ENCODE assay signal across 10 mouse cellular contexts in the genomic region with DNA sequence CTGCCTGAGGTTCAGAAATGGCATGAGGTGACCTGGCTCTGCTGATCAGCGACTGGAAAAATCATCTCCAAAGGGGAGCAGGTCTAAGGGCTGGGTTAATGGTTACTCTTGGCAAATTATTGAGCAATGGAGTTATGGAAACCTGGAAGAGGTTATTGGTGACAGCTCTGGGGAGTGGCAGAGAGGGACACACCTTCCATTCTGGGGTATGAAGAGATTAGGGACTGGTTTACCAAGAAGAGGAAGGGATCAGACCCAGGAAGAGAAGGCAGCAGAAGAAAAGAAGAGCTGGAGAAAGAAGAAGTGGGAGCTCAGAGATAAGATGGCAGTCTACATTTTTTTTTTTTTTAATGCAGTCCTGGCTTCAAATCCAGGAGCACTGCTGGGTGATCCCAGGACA. TPM values are rescaled to one million over a fixed set of nuclear protein-coding genes. Genes with fewer than 3 reads are reported as not detected.
DNase-seq lines count a peak whose midpoint lies in the region; ATAC-seq and TF ChIP-seq lines count a peak whose summit lies in the region.
"Had no signal": no experiment of that assay in that cellular context is flagged by ENCODE, and none has a peak within 500 bp of the region (broad histone marks: within the 10 kb centered on the region; RNA-seq: fewer than 3 reads in every experiment).

No protein-coding gene starts in this region.

- H3K9ac ChIP-seq in forebrain, embryonic 12.5 days: no peak overlapping the region
- no peak overlapping the region for H3K9ac ChIP-seq in forebrain, embryonic 14.5 days (ENCODE audit: low read length)
- H3K9ac ChIP-seq in hindbrain, embryonic 15.5 days: no peak overlapping the region
- H3K9ac ChIP-seq in liver, adult 2 months (ENCODE audit: low read depth, low read length): peak overlapping the region; percentile 78

- peaks cover 4% of the 10 kb centered on the region for H3K36me3 ChIP-seq in forebrain, embryonic 12.5 days (replicated peaks)
- peaks cover 6% of the 10 kb centered on the region; the same call in 1 of the 2 replicates for H3K36me3 ChIP-seq in forebrain, embryonic 14.5 days (ENCODE audit: control insufficient read depth, insufficient read depth, low read length)
- H3K36me3 ChIP-seq in C2C12 (ENCODE audit: control insufficient read depth, insufficient read depth): peaks cover 7% of the 10 kb centered on the region
- H3K36me3 ChIP-seq in hindbrain, embryonic 15.5 days: no peaks in the 10 kb centered on the region
- H3K36me3 ChIP-seq in liver, adult 2 months (ENCODE audit: control insufficient read depth, insufficient read depth, low read length): no peaks in the 10 kb centered on the region; the same call in 1 of the 2 replicates

- H3K4me2 ChIP-seq in forebrain, embryonic 12.5 days: no peak overlapping the region
- H3K4me2 ChIP-seq in forebrain, embryonic 14.5 days (ENCODE audit: low read length): no peak overlapping the region
- H3K4me2 ChIP-seq in hindbrain, embryonic 15.5 days: peak overlapping the region; percentile 0; the same call in 1 of the 2 replicates

- peaks cover 61% of the 10 kb centered on the region for H3K4me1 ChIP-seq in forebrain, embryonic 12.5 days
- peaks cover 24% of the 10 kb centered on the region for H3K4me1 ChIP-seq in forebrain, embryonic 14.5 days (ENCODE audit: control insufficient read depth, insufficient read depth, low read length)
- H3K4me1 ChIP-seq in hindbrain, embryonic 15.5 days (replicated peaks): peaks cover 34% of the 10 kb centered on the region
- peaks cover 16% of the 10 kb centered on the region for H3K4me1 ChIP-seq in liver, adult 2 months (ENCODE audit: control insufficient read depth, insufficient read depth, low read length)

- no peaks in the 10 kb centered on the region for H3K9me3 ChIP-seq in forebrain, embryonic 12.5 days
- no peaks in the 10 kb centered on the region for H3K9me3 ChIP-seq in forebrain, embryonic 14.5 days (replicated peaks; ENCODE audit: control insufficient read depth, low read length)
- no peaks in the 10 kb centered on the region for H3K9me3 ChIP-seq in hindbrain, embryonic 15.5 days

- 59% methylated on average over 1 of the region's 1 CpGs for WGBS in forebrain, embryonic 12.5 days
- 58% methylated on average over 1 of the region's 1 CpGs for WGBS in forebrain, embryonic 14.5 days
- WGBS in hindbrain, embryonic 15.5 days: 51% methylated on average over 1 of the region's 1 CpGs
- WGBS in liver, adult 2 months: 7% methylated on average over 1 of the region's 1 CpGs

- H3K27me3 ChIP-seq in forebrain, embryonic 12.5 days: no peaks in the 10 kb centered on the region
- no peaks in the 10 kb centered on the region for H3K27me3 ChIP-seq in forebrain, embryonic 14.5 days (replicated peaks; ENCODE audit: control insufficient read depth, insufficient read depth, low read length)
- H3K27me3 ChIP-seq in C2C12 (ENCODE audit: control insufficient read depth, insufficient read depth, insufficient read length): no peaks in the 10 kb centered on the region
- H3K27me3 ChIP-seq in hindbrain, embryonic 15.5 days: no peaks in the 10 kb centered on the region
- no peaks in the 10 kb centered on the region for H3K27me3 ChIP-seq in liver, adult 2 months (ENCODE audit: control insufficient read depth, insufficient read depth, low read length)

- peak overlapping the region; percentile 53; the same call in 1 of the 2 replicates for H3K27ac ChIP-seq in forebrain, embryonic 12.5 days
- no peak overlapping the region for H3K27ac ChIP-seq in forebrain, embryonic 14.5 days (ENCODE audit: low read depth, low read length)
- no peak overlapping the region for H3K27ac ChIP-seq in hindbrain, embryonic 15.5 days (replicated peaks)
- peak overlapping the region; percentile 96 for H3K27ac ChIP-seq in liver, adult 2 months (replicated peaks; ENCODE audit: insufficient read depth, low read depth, low read length)

- peaks cover 39% of the 10 kb centered on the region for H3K79me2 ChIP-seq in C2C12 (ENCODE audit: control insufficient read depth, insufficient read depth)
- no peaks in the 10 kb centered on the region for H3K79me2 ChIP-seq in liver, adult 2 months (ENCODE audit: control insufficient read depth, insufficient read depth, low read length)

- no peak for ATAC-seq in forebrain, embryonic 12.5 days (ENCODE audit: low FRiP score)
- no peak for ATAC-seq in forebrain, embryonic 14.5 days
- no peak for ATAC-seq in hindbrain, embryonic 15.5 days (ENCODE audit: low FRiP score, low read depth)

- H3K79me3 ChIP-seq in C2C12 (ENCODE audit: low read depth): peaks cover 20% of the 10 kb centered on the region

- no peak for TF ChIP-seq CTCF in C2C12 (IDR thresholded peaks at IDR 0.05; ENCODE audit: control insufficient read depth, insufficient read depth, insufficient read length)
- no peak for TF ChIP-seq CTCF in liver, adult 2 months (IDR thresholded peaks at IDR 0.05; ENCODE audit: low read depth, low read length)

- no peak overlapping the region for H3K4me3 ChIP-seq in forebrain, embryonic 12.5 days (replicated peaks)
- H3K4me3 ChIP-seq in forebrain, embryonic 14.5 days (ENCODE audit: low read depth, low read length): no peak overlapping the region
- no peak overlapping the region for H3K4me3 ChIP-seq in C2C12 (ENCODE audit: insufficient read depth, poor library complexity, severe bottlenecking)
- H3K4me3 ChIP-seq in hindbrain, embryonic 15.5 days: no peak overlapping the region
- no peak overlapping the region for H3K4me3 ChIP-seq in liver, adult 2 months (ENCODE audit: insufficient read depth, low read depth, low read length)

- no peak overlapping the region for H3ac ChIP-seq in C2C12 (ENCODE audit: control insufficient read depth, insufficient read length, low read depth)

- no peak for DNase-seq in forebrain, embryonic 14.5 days (ENCODE audit: low spot score)
- DNase-seq in liver, adult 2 months (ENCODE audit: extremely low read depth, low read depth, low spot score): peak; percentile 99
- no peak for DNase-seq in right cerebral cortex, adult 18-20 months
- DNase-seq in right cerebral cortex, adult 2 months (ENCODE audit: low spot score in 2 of 2): no peak
- no peak for DNase-seq in layer of hippocampus, adult 9-11 months

- no peak for TF ChIP-seq POLR2A in liver, adult 2 months (IDR thresholded peaks at IDR 0.05; ENCODE audit: extremely low read depth, insufficient read depth, low read length)

TF ChIP-seq in C2C12, 6 proteins besides CTCF, POLR2A, EP300 and RAD21:
- TF ChIP-seq MYOG (IDR thresholded peaks at IDR 0.05; ENCODE audit: control insufficient read depth, extremely low read depth, insufficient read length) (no peak), MAX (IDR thresholded peaks at IDR 0.05) (no peak), CEBPB (IDR thresholded peaks at IDR 0.05; ENCODE audit: low read depth) (peak; percentile 14), FOSL1 (IDR thresholded peaks at IDR 0.05; ENCODE audit: insufficient read depth, low read length, poor library complexity, severe bottlenecking) (no peak)

RNA-seq across cellular contexts. Expression of a gene that starts 1.1 kb away (rescaled TPM):
- 5.3 and 5.6 TPM in 2 replicates for polyA plus RNA-seq in forebrain, embryonic 12.5 days (2016; fragmentation: Nextera tagmentation; extraction: Ambion mirVana)
- polyA plus RNA-seq in forebrain, embryonic 14.5 days (2014; fragmentation: Nextera tagmentation; extraction: Ambion mirVana): 2.3 and 2.6 TPM in 2 replicates
- 0.76 TPM for polyA plus RNA-seq in C2C12 (2012; fragmentation: generic; extraction: Trizol)
- 1.6 and 3.4 TPM in 2 replicates for polyA plus RNA-seq in hindbrain, embryonic 15.5 days (2015; fragmentation: Nextera tagmentation; extraction: Ambion mirVana)
- total RNA-seq in liver, adult 2 months (2014; rRNA removed): 1.0 and 2.0 TPM in 2 replicates
- 1.1 and 3.9 TPM in 2 replicates for polyA plus RNA-seq in liver, adult 2 months (2012; rRNA removed)

RNA-seq across cellular contexts. Expression of a gene that starts 2.1 kb away (rescaled TPM):
- polyA plus RNA-seq in forebrain, embryonic 12.5 days (2016; fragmentation: Nextera tagmentation; extraction: Ambion mirVana): 152 and 155 TPM in 2 replicates
- 28.3 and 37.3 TPM in 2 replicates for polyA plus RNA-seq in forebrain, embryonic 14.5 days (2014; fragmentation: Nextera tagmentation; extraction: Ambion mirVana)
- polyA plus RNA-seq in C2C12 (2012; fragmentation: generic; extraction: Trizol): 509 TPM
- polyA plus RNA-seq in hindbrain, embryonic 15.5 days (2015; fragmentation: Nextera tagmentation; extraction: Ambion mirVana): 87.4 TPM in 2 replicates
- 15.9 and 20.3 TPM in 2 replicates for total RNA-seq in liver, adult 2 months (2014; rRNA removed)
- polyA plus RNA-seq in liver, adult 2 months (2012; rRNA removed): 12.2 and 16.8 TPM in 2 replicates

RNA-seq across cellular contexts. Expression of a gene that starts 11.1 kb away (rescaled TPM):
- 513 and 534 TPM in 2 replicates for polyA plus RNA-seq in forebrain, embryonic 12.5 days (2016; fragmentation: Nextera tagmentation; extraction: Ambion mirVana)
- polyA plus RNA-seq in forebrain, embryonic 14.5 days (2014; fragmentation: Nextera tagmentation; extraction: Ambion mirVana): 617 and 661 TPM in 2 replicates
- 129 TPM for polyA plus RNA-seq in C2C12 (2012; fragmentation: generic; extraction: Trizol)
- polyA plus RNA-seq in hindbrain, embryonic 15.5 days (2015; fragmentation: Nextera tagmentation; extraction: Ambion mirVana): 349 and 367 TPM in 2 replicates
- 3.0 and 3.6 TPM in 2 replicates for total RNA-seq in liver, adult 2 months (2014; rRNA removed)
- 3.8 and 3.9 TPM in 2 replicates for polyA plus RNA-seq in liver, adult 2 months (2012; rRNA removed)

RNA-seq across cellular contexts. Expression of a gene that starts 17.5 kb away (rescaled TPM):
- polyA plus RNA-seq in forebrain, embryonic 12.5 days (2016; fragmentation: Nextera tagmentation; extraction: Ambion mirVana): not detected in 2 replicates
- polyA plus RNA-seq in forebrain, embryonic 14.5 days (2014; fragmentation: Nextera tagmentation; extraction: Ambion mirVana): not detected in 2 replicates
- 0.12 TPM for polyA plus RNA-seq in C2C12 (2012; fragmentation: generic; extraction: Trizol)
- polyA plus RNA-seq in hindbrain, embryonic 15.5 days (2015; fragmentation: Nextera tagmentation; extraction: Ambion mirVana): 0.18 TPM in 1 of 2 replicates, not detected in the other
- total RNA-seq in liver, adult 2 months (2014; rRNA removed): not detected in 2 replicates
- polyA plus RNA-seq in liver, adult 2 months (2012; rRNA removed): not detected in 2 replicates
- total RNA-seq: neutrophil, adult 5-6 weeks had no signal
- polyA plus RNA-seq: cortical plate, adult 2 months had no signal

RNA-seq across cellular contexts. Expression of a gene that starts 18.3 kb away (rescaled TPM):
- 0.40 and 0.54 TPM in 2 replicates for polyA plus RNA-seq in forebrain, embryonic 12.5 days (2016; fragmentation: Nextera tagmentation; extraction: Ambion mirVana)
- 0.28 and 0.42 TPM in 2 replicates for polyA plus RNA-seq in forebrain, embryonic 14.5 days (2014; fragmentation: Nextera tagmentation; extraction: Ambion mirVana)
- 0.04 TPM for polyA plus RNA-seq in C2C12 (2012; fragmentation: generic; extraction: Trizol)
- polyA plus RNA-seq in hindbrain, embryonic 15.5 days (2015; fragmentation: Nextera tagmentation; extraction: Ambion mirVana): 0.22 and 0.25 TPM in 2 replicates
- 0.18 TPM in 1 of 2 replicates, not detected in the other for total RNA-seq in liver, adult 2 months (2014; rRNA removed)
- 0.06 TPM in 1 of 2 replicates, not detected in the other for polyA plus RNA-seq in liver, adult 2 months (2012; rRNA removed)
- polyA plus RNA-seq: cortical plate, adult 2 months had no signal

Comparison
In these comparisons a context has a peak if more than half of its experiments do, and no peak if none do; other contexts are left out.
1. H3K27ac ChIP-seq: peak in forebrain, embryonic 12.5 days (single experiment) and liver, adult 2 months (single experiment); none in forebrain, embryonic 14.5 days (single experiment) and hindbrain, embryonic 15.5 days (single experiment).
2. RNA of a gene that starts 11.1 kb away (polyA plus RNA-seq): 617 to 661 TPM in forebrain, embryonic 14.5 days, 513 to 534 TPM in forebrain, embryonic 12.5 days, 349 to 367 TPM in hindbrain, embryonic 15.5 days and 129 TPM in C2C12 (single experiment); 3.8 to 3.9 TPM in liver, adult 2 months; every median in the first group is over 10 times any median in the second.